Mouse (Mus musculus): ENCODE measurements at regions not wholly inside any gene's neighbourhood (a gene's known extent, or its start where the extent isn't known, plus 50 kb on each side); places are given as distances from the start of the nearest gene placed in this dataset.

GRCm38 (mm10) chr3:58153874-58154756 is 260.4 kb upstream of the Tsc22d2 start:
- no peak for DNase-seq

- no peak for DNase-seq
Measured at GRCm38 (mm10) chr3:58159384-58159783, 255.1 kb upstream of the Tsc22d2 start.

- DNase-seq: peak; percentile 58
Measured at GRCm38 (mm10) chr3:58162238-58162637, 252.3 kb upstream of the Tsc22d2 start.

- peak; percentile 65 for DNase-seq
Measured at GRCm38 (mm10) chr3:58163806-58164205, 250.7 kb upstream of the Tsc22d2 start.

GRCm38 (mm10) chr3:58166628-58167027 is 247.9 kb upstream of the Tsc22d2 start:
- peak; percentile 24 for DNase-seq

- no peak for DNase-seq
Measured at GRCm38 (mm10) chr3:58167121-58167520, 247.4 kb upstream of the Tsc22d2 start.

- DNase-seq: no peak
Measured at GRCm38 (mm10) chr3:58167761-58168290, 246.7 kb upstream of the Tsc22d2 start.

GRCm38 (mm10) chr3:58168522-58169185 is 245.9 kb upstream of the Tsc22d2 start:
- peak; percentile 42 for DNase-seq

GRCm38 (mm10) chr3:58169786-58170185 is 244.7 kb upstream of the Tsc22d2 start:
- DNase-seq: no peak

- DNase-seq: no peak
Measured at GRCm38 (mm10) chr3:58172096-58172495, 242.4 kb upstream of the Tsc22d2 start.

- no peak for DNase-seq
Measured at GRCm38 (mm10) chr3:58173821-58174220, 240.7 kb upstream of the Tsc22d2 start.

GRCm38 (mm10) chr3:58181715-58182114 is 232.8 kb upstream of the Tsc22d2 start:
- DNase-seq: no peak

GRCm38 (mm10) chr3:58182299-58182698 is 232.2 kb upstream of the Tsc22d2 start:
- no peak for DNase-seq

GRCm38 (mm10) chr3:58183279-58183678 is 231.2 kb upstream of the Tsc22d2 start:
- no peak for DNase-seq

GRCm38 (mm10) chr3:58200462-58200861 is 214.1 kb upstream of the Tsc22d2 start:
- DNase-seq: no peak

- no peak for DNase-seq
Measured at GRCm38 (mm10) chr3:58202816-58203215, 211.7 kb upstream of the Tsc22d2 start.

GRCm38 (mm10) chr3:58203806-58204205 is 210.7 kb upstream of the Tsc22d2 start:
- no peak for DNase-seq

- DNase-seq: no peak
Measured at GRCm38 (mm10) chr3:58205526-58205925, 209.0 kb upstream of the Tsc22d2 start.

- DNase-seq: no peak
Measured at GRCm38 (mm10) chr3:58206776-58207398, 207.6 kb upstream of the Tsc22d2 start.

- peak; percentile 26 for DNase-seq
Measured at GRCm38 (mm10) chr3:58211016-58211415, 203.5 kb upstream of the Tsc22d2 start.

- no peak for DNase-seq
Measured at GRCm38 (mm10) chr3:58224696-58225095, 189.8 kb upstream of the Tsc22d2 start.

GRCm38 (mm10) chr3:58226447-58227321 is 187.8 kb upstream of the Tsc22d2 start:
- no peak for DNase-seq

Measured in adrenal gland, postnatal 25 days (tissue).